Mouse (Mus musculus): ENCODE data around the gene Dnajc6.

DNA sequence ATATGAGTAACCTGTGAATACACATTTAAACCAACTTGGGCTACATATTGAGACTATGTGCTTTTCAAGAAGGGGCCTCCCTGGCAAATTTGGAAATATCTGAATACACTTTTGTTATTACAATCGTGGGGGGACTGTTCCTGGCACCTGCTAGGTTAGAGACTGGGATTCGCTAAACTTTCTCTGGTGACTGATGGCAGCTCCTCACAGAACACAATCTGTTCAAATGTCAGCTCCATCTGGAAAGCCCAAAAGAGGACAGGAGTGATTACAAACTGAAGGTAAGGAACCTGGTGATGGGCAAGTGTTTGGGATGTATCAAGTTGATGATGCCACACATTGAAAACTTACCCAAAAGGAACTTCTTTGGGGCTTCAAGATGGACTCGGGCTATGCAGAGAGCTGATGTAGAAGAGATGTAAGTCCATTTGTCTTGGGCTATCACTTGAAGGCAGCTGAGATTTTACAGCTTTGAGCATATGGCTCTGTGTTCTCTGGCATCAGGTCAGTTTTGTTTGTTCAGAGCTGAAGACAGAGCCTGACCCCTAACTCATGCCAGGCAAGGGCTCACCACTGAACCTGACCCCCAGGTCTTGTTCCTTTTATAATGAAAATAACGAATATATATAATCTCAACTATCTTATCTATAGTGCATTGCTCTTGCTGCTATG lies 68.4 kb downstream of the Dnajc6 start:
- no peak for TF ChIP-seq POLR2A (IDR thresholded peaks at IDR 0.05; ENCODE audit: control insufficient read depth, extremely low read depth, insufficient read depth, low read length, poor library complexity)
- no peak for TF ChIP-seq CTCF (IDR thresholded peaks at IDR 0.05; ENCODE audit: borderline replicate concordance, control insufficient read depth, extremely low read depth, insufficient read depth, low read length, poor library complexity)
